Mouse (Mus musculus) CH12.LX (cell line): Measurements from ENCODE around the gene Jdp2. TPM values are rescaled to one million over a fixed set of nuclear protein-coding genes. Genes with fewer than 3 reads are reported as not detected.

ENCODE experiments used
- DNase-seq: peaks from one replicate; pipeline ENCODE4 v3.0.0-alpha.2; 2013; ENCODE audit errors: extremely low read depth
- H3K27ac ChIP-seq: 2 replicates; pipeline ENCODE4 v1.5.1; 2012; ENCODE audit warnings: low read depth, mild to moderate bottlenecking, control low read depth, moderate library complexity; ENCODE audit not compliant: insufficient read depth
- H3K27me3 ChIP-seq: replicated peaks from 2 replicates; pipeline ENCODE3; 2012; ENCODE audit warnings: inconsistent platforms
- H3K36me3 ChIP-seq, 2 experiments: replicated peaks in 1 of 2; 2 replicates each; pipeline versions ENCODE3 to v1.6.1; 2012; ENCODE audit warnings: inconsistent platforms in 1 of 2, low read length in 1 of 2, mild to moderate bottlenecking in 1 of 2, mixed read lengths in 1 of 2, moderate library complexity in 1 of 2; ENCODE audit not compliant: control insufficient read depth in 1 of 2, insufficient read depth in 1 of 2
- H3K4me1 ChIP-seq, 2 experiments: 2 replicates each; pipeline ENCODE4 v1.6.1; 2012; ENCODE audit warnings: inconsistent platforms in 1 of 2, moderate library complexity in 1 of 2; ENCODE audit not compliant: insufficient read depth in 2 of 2, control insufficient read depth in 1 of 2
- H3K4me2 ChIP-seq: 2 replicates; pipeline ENCODE4 v1.6.1; 2012; ENCODE audit warnings: low read depth, mild to moderate bottlenecking, control low read depth; ENCODE audit not compliant: poor library complexity, insufficient read depth, severe bottlenecking
- H3K4me3 ChIP-seq, 3 experiments: fragments of 150-350 bp in 1 of 3; sonication (generic) in 1 of 3; replicated peaks in 1 of 3; 2 replicates each; pipeline versions ENCODE3 to v1.5.1; 2011 to 2012; ENCODE audit warnings: low read depth in 2 of 3, low read length in 2 of 3, mild to moderate bottlenecking in 2 of 3, moderate library complexity in 2 of 3, control low read depth in 1 of 3, improper control_type of control experiment in 1 of 3, inconsistent platforms in 1 of 3, mixed read lengths in 1 of 3; ENCODE audit not compliant: poor library complexity in 1 of 3
- H3K79me2 ChIP-seq: replicated peaks from 2 replicates; pipeline ENCODE4 v1.6.1; 2012; ENCODE audit warnings: mild to moderate bottlenecking, moderate library complexity; ENCODE audit not compliant: control insufficient read depth, poor library complexity, insufficient read depth, severe bottlenecking; ENCODE audit errors: extremely low read depth
- H3K9ac ChIP-seq: 2 replicates; pipeline ENCODE4 v1.6.1; 2012; ENCODE audit warnings: low read depth, mild to moderate bottlenecking, control low read depth, moderate library complexity; ENCODE audit not compliant: insufficient read depth
- H3K9me3 ChIP-seq: replicated peaks from 2 replicates; pipeline ENCODE3; 2012; ENCODE audit warnings: low read length, inconsistent platforms, mixed read lengths
- BHLHE40 ChIP-seq: IDR thresholded peaks from 2 replicates; pipeline ENCODE4 v1.6.1; 2011; ENCODE audit warnings: mild to moderate bottlenecking, low read depth, low read length, improper control_type of control experiment
- CHD1 ChIP-seq: IDR thresholded peaks from 2 replicates; pipeline ENCODE4 v1.6.1; 2012; ENCODE audit warnings: low read depth, low read length, improper control_type of control experiment, inconsistent platforms
- CTCF ChIP-seq, 2 experiments: IDR thresholded peaks in 1 of 2; conservative IDR thresholded peaks in 1 of 2; 2 replicates each; pipeline ENCODE4 v1.5.1; 2011 to 2012; ENCODE audit warnings: low read depth in 2 of 2, low read length in 2 of 2, improper control_type of control experiment in 1 of 2, inconsistent platforms in 1 of 2, mild to moderate bottlenecking in 1 of 2, moderate library complexity in 1 of 2
- ELF1 ChIP-seq: IDR thresholded peaks from 2 replicates; pipeline ENCODE4 v1.6.1; 2014; ENCODE audit warnings: low read depth, mild to moderate bottlenecking, inconsistent platforms, low read length, improper control_type of control experiment
- EP300 ChIP-seq: IDR thresholded peaks from 2 replicates; pipeline ENCODE4 v1.6.1; 2011; ENCODE audit warnings: low read length, improper control_type of control experiment
- ETS1 ChIP-seq: conservative IDR thresholded peaks from 2 replicates; pipeline ENCODE4 v1.6.1; 2012; ENCODE audit warnings: low read depth, mild to moderate bottlenecking, inconsistent platforms, low read length, improper control_type of control experiment, moderate library complexity
- GABPA ChIP-seq: IDR thresholded peaks from 2 replicates; pipeline ENCODE4 v1.6.1; 2012; ENCODE audit warnings: low read depth, low read length, improper control_type of control experiment, inconsistent platforms; ENCODE audit not compliant: insufficient replicate concordance
- HCFC1 ChIP-seq: IDR thresholded peaks from 2 replicates; pipeline ENCODE4 v1.6.1; 2012; ENCODE audit warnings: low read depth, mild to moderate bottlenecking, inconsistent platforms, low read length, improper control_type of control experiment
- IRF4 ChIP-seq: IDR thresholded peaks from 2 replicates; pipeline ENCODE4 v1.6.1; 2014; ENCODE audit warnings: low read depth, mild to moderate bottlenecking, inconsistent platforms, low read length, improper control_type of control experiment
- JUND ChIP-seq: conservative IDR thresholded peaks from 2 replicates; pipeline ENCODE4 v1.6.1; 2011; ENCODE audit warnings: low read depth, low read length, improper control_type of control experiment
- KAT2A ChIP-seq: IDR thresholded peaks from 2 replicates; pipeline ENCODE4 v1.6.1; 2012; ENCODE audit warnings: low read length, improper control_type of control experiment, inconsistent platforms; ENCODE audit not compliant: insufficient replicate concordance
- MAFK ChIP-seq: IDR thresholded peaks from 2 replicates; pipeline ENCODE4 v1.6.1; 2011; ENCODE audit warnings: low read length, improper control_type of control experiment; ENCODE audit not compliant: insufficient replicate concordance
- MAX ChIP-seq: IDR thresholded peaks from 2 replicates; pipeline ENCODE4 v1.6.1; 2011; ENCODE audit warnings: low read length, improper control_type of control experiment
- MAZ ChIP-seq: IDR thresholded peaks from 2 replicates; pipeline ENCODE4 v1.6.1; 2012; ENCODE audit warnings: low read depth, mild to moderate bottlenecking, inconsistent platforms, low read length, improper control_type of control experiment, moderate library complexity
- MXI1 ChIP-seq: IDR thresholded peaks from 2 replicates; pipeline ENCODE4 v1.6.1; 2011; ENCODE audit warnings: mild to moderate bottlenecking, low read depth, low read length, improper control_type of control experiment
- MYC ChIP-seq: IDR thresholded peaks from 2 replicates; pipeline ENCODE4 v1.6.1; 2011; ENCODE audit warnings: low read depth, mild to moderate bottlenecking, improper control_type of control experiment, low read length
- NELFE ChIP-seq: IDR thresholded peaks from 2 replicates; pipeline ENCODE4 v1.6.1; 2011; ENCODE audit warnings: low read depth, low read length, improper control_type of control experiment
- POLR2A ChIP-seq: IDR thresholded peaks from 2 replicates; pipeline ENCODE4 v1.6.1; 2011; ENCODE audit warnings: low read depth, mild to moderate bottlenecking, improper control_type of control experiment, low read length
- RAD21 ChIP-seq: IDR thresholded peaks from 2 replicates; pipeline ENCODE4 v1.6.1; 2011; ENCODE audit warnings: low read depth, mild to moderate bottlenecking, low read length, improper control_type of control experiment, moderate library complexity
- RCOR1 ChIP-seq: conservative IDR thresholded peaks from 2 replicates; pipeline ENCODE4 v1.6.1; 2012; ENCODE audit warnings: low read depth, mild to moderate bottlenecking, inconsistent platforms, low read length, improper control_type of control experiment
- SIN3A ChIP-seq: IDR thresholded peaks from 2 replicates; pipeline ENCODE4 v1.6.1; 2012; ENCODE audit warnings: low read length, improper control_type of control experiment, inconsistent platforms
- TBP ChIP-seq: conservative IDR thresholded peaks from 2 replicates; pipeline ENCODE4 v1.6.1; 2011; ENCODE audit warnings: low read depth, low read length, improper control_type of control experiment
- ZC3H11A ChIP-seq: IDR thresholded peaks from 2 replicates; pipeline ENCODE4 v1.6.1; 2012; ENCODE audit warnings: low read depth, mild to moderate bottlenecking, inconsistent platforms, low read length, improper control_type of control experiment
- ZKSCAN1 ChIP-seq: IDR thresholded peaks from 2 replicates; pipeline ENCODE4 v1.6.1; 2012; ENCODE audit warnings: low read depth, inconsistent platforms, low read length, improper control_type of control experiment, borderline replicate concordance
- ZNF384 ChIP-seq: IDR thresholded peaks from 2 replicates; pipeline ENCODE4 v1.6.1; 2012; ENCODE audit warnings: low read depth, low read length, improper control_type of control experiment, inconsistent platforms
- dilution Hi-C: fragments of 300-500 bp; cut with MboI; formaldehyde crosslinking; loops from 2 replicates; pipeline ENCODE4 v1.14.3; 2020; ENCODE audit warnings: low sequenced_read_pairs; ENCODE audit not compliant: extremely low pct_unique_long_range_greater_than_20kb, extremely low pct_ligation_motif_present
- in situ Hi-C: fragments of 300-500 bp; cut with MboI; formaldehyde crosslinking; loops from 3 replicates; pipeline ENCODE4 v1.14.3; 2019; ENCODE audit warnings: low sequenced_read_pairs, low pct_ligation_motif_present, low pct_unique_long_range_greater_than_20kb, mixed read lengths
- polyA plus RNA-seq: library from polyadenylated mRNA; unstranded; fragments of >175 nt; gene quantifications from 2 replicates; pipeline ENCODE4 v1.2.1, GENCODE M21; 2012; ENCODE audit warnings: low read depth; ENCODE audit not compliant: insufficient read length
- total RNA-seq, 2 experiments: library from RNA; depleted of rRNA; stranded (reverse); fragments of 300-350 nt in 1 of 2; fragments of >200 nt in 1 of 2; gene quantifications; 2 replicates each; pipeline ENCODE4 v1.2.3; 2012 to 2014

The Jdp2 gene
- total and polyA plus RNA-seq, 3 experiments: 64.7 to 104 (median 86.5) TPM

DNA sequence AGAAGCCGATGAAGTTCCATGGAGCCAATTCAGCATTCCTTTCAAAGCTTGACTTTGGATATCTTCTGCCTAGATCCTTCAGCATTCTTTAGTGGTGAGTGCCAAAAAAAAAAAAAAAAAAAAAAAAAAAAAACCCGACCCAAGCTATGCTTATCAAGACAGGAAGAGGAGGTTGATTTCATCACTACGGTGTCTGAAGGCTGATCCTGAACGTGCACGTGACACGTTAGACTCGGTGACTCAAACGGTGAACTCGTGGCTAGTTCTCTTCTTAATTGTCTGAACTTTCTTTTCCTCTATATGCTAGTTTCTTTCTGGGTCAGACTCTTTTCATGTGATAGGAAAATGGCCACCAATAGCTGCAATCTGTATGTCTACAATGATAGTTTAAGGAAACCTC, 5.9 kb upstream of the Jdp2 start (continued):
- peak; percentile 95 for TF ChIP-seq ZNF384
- TF ChIP-seq GABPA: no peak
- TF ChIP-seq POLR2A: no peak
- peak; percentile 80; the same call in 1 of the 2 replicates for TF ChIP-seq MYC
- TF ChIP-seq TBP: 0 out of 2 replicates have a peak, but pooled peaks have one; percentile 9
- peak; percentile 57; the same call in 1 of the 2 replicates for TF ChIP-seq MAFK

DNA sequence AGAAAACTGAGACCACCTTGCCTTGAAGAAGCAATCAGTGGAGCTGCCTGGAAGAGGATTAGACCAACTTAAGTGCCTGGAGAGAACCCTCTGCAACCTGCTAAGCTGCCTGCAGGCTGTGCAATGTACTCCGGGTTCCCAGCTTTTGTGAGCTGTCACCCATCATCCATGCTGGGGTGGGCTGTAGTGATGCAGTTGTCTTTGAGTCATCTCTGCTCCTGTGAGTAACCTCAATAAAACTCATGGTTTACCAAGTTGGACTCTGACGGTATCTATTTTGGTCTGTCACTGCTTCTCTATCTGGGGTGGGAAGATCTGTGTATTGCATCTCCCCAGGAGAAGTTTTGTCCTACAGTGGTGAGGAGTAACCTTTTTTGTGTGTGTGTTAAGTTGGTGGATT, 4.4 kb upstream of the Jdp2 start:
- Histone ChIP-seq H3K27ac (no peak overlapping the region), H3K36me3 (no peaks in the 10 kb centered on the region), H3K4me3 (no peak overlapping the region), H3K9ac (no peak overlapping the region), H3K27me3 (no peaks in the 10 kb centered on the region), H3K79me2 (no peaks in the 10 kb centered on the region), H3K4me1 (peaks cover 17 to 57% of the 10 kb centered on the region in 2 experiments), H3K9me3 (peaks cover 16% of the 10 kb centered on the region), H3K4me2 (no peak overlapping the region)
- TF ChIP-seq ELF1 (no peak), HCFC1 (no peak), GABPA (no peak), RCOR1 (no peak), IRF4 (no peak), TBP (no peak), KAT2A (no peak), MAX (no peak), ZC3H11A (no peak), JUND (no peak), SIN3A (no peak), NELFE (no peak), RAD21 (no peak), EP300 (no peak), MAZ (no peak), ZKSCAN1 (no peak)
- dilution Hi-C loops (no loop called here), in situ Hi-C loops (no loop called here)
- no peak for DNase-seq

- in situ Hi-C loops: no loop called here
- DNase-seq: no peak
- peak overlapping the region; percentile 76; the same call in 1 of the 2 replicates for H3K27ac ChIP-seq
- TF ChIP-seq CHD1 (0 out of 2 replicates have a peak, but pooled peaks have one; percentile 32), MAZ (0 out of 2 replicates have a peak, but pooled peaks have one; percentile 11), BHLHE40 (peak; percentile 79), IRF4 (peak; percentile 39; the same call in 1 of the 2 replicates), ZKSCAN1 (no peak), MAX (peak; percentile 87), SIN3A (peak; percentile 55), MXI1 (peak; percentile 76), POLR2A (no peak), CTCF (conservative IDR thresholded peaks at IDR 0.05 in 1 of 2, IDR thresholded peaks at IDR 0.05 in 1 of 2; ENCODE audit: low read depth in 2 of 2, low read length in 2 of 2) (no peak), MYC (peak; percentile 88), ETS1 (peak; percentile 50; the same call in 1 of the 2 replicates)
- TF ChIP-seq, all 38 proteins: peak for 9
- Histone ChIP-seq H3K9me3 (peaks cover 13% of the 10 kb centered on the region), H3K27me3 (no peaks in the 10 kb centered on the region), H3K9ac (peak overlapping the region; percentile 94), H3K4me1 (peaks cover 20 to 59% of the 10 kb centered on the region in 2 experiments), H3K36me3 (peaks cover 0 to 19% of the 10 kb centered on the region in 2 experiments), H3K4me2 (peak overlapping the region; percentile 93), H3K4me3 (peak overlapping the region; percentile 73 to 94 (median 80)), H3K79me2 (peaks cover 28% of the 10 kb centered on the region)
- dilution Hi-C loops: no loop called here
Observed at GRCm38 (mm10) chr12:85598053-85598452, 774 bp upstream of the Jdp2 start.
